Mouse (Mus musculus): ENCODE results near the gene Scnn1a. TPM values are rescaled to one million over a fixed set of nuclear protein-coding genes. Genes with fewer than 3 reads are reported as not detected.

The Scnn1a gene
- polyA plus RNA-seq, 1 experiment = 0.16 TPM

DNA sequence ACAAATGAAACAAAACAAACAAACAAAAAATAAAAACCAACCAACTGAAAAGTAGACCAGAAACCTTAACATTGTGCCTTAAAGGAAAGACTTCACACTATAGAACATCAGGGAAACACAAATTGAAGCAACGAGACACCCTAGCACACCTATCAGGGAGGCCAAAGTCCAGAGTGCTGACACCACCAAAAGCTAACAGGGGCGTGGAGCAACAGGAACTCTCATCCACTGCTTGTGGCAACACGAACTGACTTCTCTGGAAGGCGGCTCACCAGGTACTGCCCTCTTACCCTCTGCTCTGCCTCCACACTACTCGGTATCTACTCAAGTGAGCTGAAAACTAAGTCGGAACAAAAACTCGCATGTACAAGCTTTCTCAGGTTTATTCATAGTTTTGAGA is 28.2 kb upstream of the Scnn1a start:
- peaks cover 3% of the 10 kb centered on the region for H3K27me3 ChIP-seq (ENCODE audit: control insufficient read depth, insufficient read depth, insufficient read length)
- no peak overlapping the region for H3ac ChIP-seq (ENCODE audit: control insufficient read depth, insufficient read length, low read depth)
- H3K36me3 ChIP-seq (ENCODE audit: control insufficient read depth, insufficient read depth) = no peaks in the 10 kb centered on the region
- no peaks in the 10 kb centered on the region for H3K79me2 ChIP-seq (ENCODE audit: control insufficient read depth, insufficient read depth)
- no peak overlapping the region for H3K4me3 ChIP-seq (ENCODE audit: insufficient read depth, poor library complexity, severe bottlenecking)
- H3K79me3 ChIP-seq (ENCODE audit: low read depth) = no peaks in the 10 kb centered on the region
- TF ChIP-seq USF1 (IDR thresholded peaks at IDR 0.05; ENCODE audit: low read depth) (no peak), CTCF (IDR thresholded peaks at IDR 0.05; ENCODE audit: control insufficient read depth, insufficient read depth, insufficient read length) (no peak), CEBPB (IDR thresholded peaks at IDR 0.05; ENCODE audit: low read depth) (no peak), FOSL1 (IDR thresholded peaks at IDR 0.05; ENCODE audit: insufficient read depth, low read length, poor library complexity, severe bottlenecking) (no peak), MAX (IDR thresholded peaks at IDR 0.05) (no peak), MYOD1 (IDR thresholded peaks at IDR 0.05; ENCODE audit: control insufficient read depth, insufficient read length, low read depth) (no peak), MYOG (IDR thresholded peaks at IDR 0.05; ENCODE audit: control insufficient read depth, extremely low read depth, insufficient read length) (no peak)

DNA sequence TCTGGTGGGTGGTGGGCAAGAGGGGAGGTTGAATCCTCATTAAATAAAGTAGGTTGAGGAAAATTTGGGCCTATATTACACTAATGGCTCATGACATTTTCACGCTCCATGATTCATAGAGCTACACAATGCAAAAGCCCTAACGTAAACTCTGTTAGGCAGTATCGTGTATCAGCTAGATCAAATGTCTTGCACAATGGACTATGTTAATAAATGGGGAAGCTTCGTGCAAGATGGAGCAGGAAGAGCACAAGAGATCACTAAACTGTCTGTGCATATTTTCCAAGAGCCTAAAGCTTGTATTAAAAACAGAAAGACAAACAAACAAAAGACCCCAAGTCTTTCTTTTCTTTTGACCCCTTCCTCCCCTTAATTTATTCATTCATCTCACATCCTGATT is 26.4 kb upstream of the Scnn1a start:
- Histone ChIP-seq H3ac (ENCODE audit: control insufficient read depth, insufficient read length, low read depth) (no peak overlapping the region), H3K79me3 (ENCODE audit: low read depth) (no peaks in the 10 kb centered on the region), H3K36me3 (ENCODE audit: control insufficient read depth, insufficient read depth) (no peaks in the 10 kb centered on the region), H3K79me2 (ENCODE audit: control insufficient read depth, insufficient read depth) (no peaks in the 10 kb centered on the region), H3K4me3 (ENCODE audit: insufficient read depth, poor library complexity, severe bottlenecking) (no peak overlapping the region), H3K27me3 (ENCODE audit: control insufficient read depth, insufficient read depth, insufficient read length) (no peaks in the 10 kb centered on the region)
- no peak for TF ChIP-seq MYOD1 (IDR thresholded peaks at IDR 0.05; ENCODE audit: control insufficient read depth, insufficient read length, low read depth)
- no peak for TF ChIP-seq MYOG (IDR thresholded peaks at IDR 0.05; ENCODE audit: control insufficient read depth, extremely low read depth, insufficient read length)

DNA sequence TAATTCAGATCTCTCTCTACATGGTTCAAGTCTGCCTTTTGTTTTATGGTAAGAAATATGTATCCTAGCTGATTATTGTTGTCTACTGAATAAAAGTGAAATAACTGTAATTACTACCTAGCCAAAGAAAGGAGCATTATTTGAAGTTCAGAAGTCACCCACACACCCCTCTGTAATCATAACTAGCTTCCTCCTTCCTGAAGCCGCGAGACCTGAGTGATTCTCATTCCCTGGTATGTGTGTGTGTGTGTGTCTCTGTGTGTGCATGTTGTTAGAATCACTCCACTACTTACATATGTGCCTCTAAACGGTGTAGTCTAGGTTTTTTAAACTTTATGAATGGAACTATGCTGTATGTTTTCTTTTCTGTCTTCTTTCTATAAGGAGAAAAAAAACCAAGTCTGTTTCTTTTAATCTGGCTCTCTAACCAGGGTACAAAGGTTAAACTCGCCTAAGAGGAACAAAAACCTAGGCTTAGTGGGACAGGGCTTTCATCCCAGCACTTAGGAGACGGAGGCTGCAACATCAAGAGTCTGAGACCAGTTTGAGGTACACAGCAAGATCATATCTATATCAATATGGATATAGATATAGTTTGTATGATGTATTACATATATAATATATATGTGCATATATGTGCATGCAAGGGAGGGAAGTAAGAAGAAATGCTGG is 23.2 kb upstream of the Scnn1a start:
- no peak overlapping the region for H3K4me3 ChIP-seq (ENCODE audit: insufficient read depth, poor library complexity, severe bottlenecking)
- H3ac ChIP-seq (ENCODE audit: control insufficient read depth, insufficient read length, low read depth) = no peak overlapping the region
- no peaks in the 10 kb centered on the region for H3K36me3 ChIP-seq (ENCODE audit: control insufficient read depth, insufficient read depth)
- TF ChIP-seq FOSL1 (IDR thresholded peaks at IDR 0.05; ENCODE audit: insufficient read depth, low read length, poor library complexity, severe bottlenecking) = no peak
- TF ChIP-seq MAX (IDR thresholded peaks at IDR 0.05) = no peak
- TF ChIP-seq MYOG (IDR thresholded peaks at IDR 0.05; ENCODE audit: control insufficient read depth, extremely low read depth, insufficient read length) = no peak
- TF ChIP-seq CEBPB (IDR thresholded peaks at IDR 0.05; ENCODE audit: low read depth) = no peak
- TF ChIP-seq MYOD1 (IDR thresholded peaks at IDR 0.05; ENCODE audit: control insufficient read depth, insufficient read length, low read depth) = no peak
- TF ChIP-seq CTCF (IDR thresholded peaks at IDR 0.05; ENCODE audit: control insufficient read depth, insufficient read depth, insufficient read length) = no peak
- no peak for TF ChIP-seq USF1 (IDR thresholded peaks at IDR 0.05; ENCODE audit: low read depth)
- H3K79me3 ChIP-seq (ENCODE audit: low read depth) = no peaks in the 10 kb centered on the region
- H3K27me3 ChIP-seq (ENCODE audit: control insufficient read depth, insufficient read depth, insufficient read length) = no peaks in the 10 kb centered on the region
- no peaks in the 10 kb centered on the region for H3K79me2 ChIP-seq (ENCODE audit: control insufficient read depth, insufficient read depth)

DNA sequence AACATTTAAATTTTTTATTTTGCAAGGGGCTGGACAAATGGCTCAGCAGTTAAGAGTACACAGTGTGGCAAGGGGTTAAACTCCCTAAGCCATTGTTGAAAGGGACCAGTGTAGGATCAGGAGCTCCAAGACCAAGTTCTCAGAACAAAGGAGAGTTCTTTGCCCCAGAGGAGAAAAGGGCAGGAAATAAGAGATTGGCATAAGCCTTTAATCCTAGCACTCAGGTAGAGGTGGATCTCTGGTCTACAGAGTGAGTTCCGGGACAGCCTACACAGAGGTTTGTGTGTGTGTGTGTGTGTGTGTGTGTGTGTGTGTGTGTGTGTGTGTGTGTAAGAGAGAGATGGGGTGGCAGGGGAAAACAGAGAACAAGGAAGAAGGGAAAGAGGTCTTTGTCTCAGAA is 19.5 kb upstream of the Scnn1a start:
- TF ChIP-seq MAX (IDR thresholded peaks at IDR 0.05) (no peak), MYOG (IDR thresholded peaks at IDR 0.05; ENCODE audit: control insufficient read depth, extremely low read depth, insufficient read length) (no peak), CTCF (IDR thresholded peaks at IDR 0.05; ENCODE audit: control insufficient read depth, insufficient read depth, insufficient read length) (no peak), USF1 (IDR thresholded peaks at IDR 0.05; ENCODE audit: low read depth) (no peak), MYOD1 (IDR thresholded peaks at IDR 0.05; ENCODE audit: control insufficient read depth, insufficient read length, low read depth) (no peak), CEBPB (IDR thresholded peaks at IDR 0.05; ENCODE audit: low read depth) (no peak), FOSL1 (IDR thresholded peaks at IDR 0.05; ENCODE audit: insufficient read depth, low read length, poor library complexity, severe bottlenecking) (no peak)
- Histone ChIP-seq H3K27me3 (ENCODE audit: control insufficient read depth, insufficient read depth, insufficient read length) (no peaks in the 10 kb centered on the region), H3K79me2 (ENCODE audit: control insufficient read depth, insufficient read depth) (no peaks in the 10 kb centered on the region), H3K79me3 (ENCODE audit: low read depth) (no peaks in the 10 kb centered on the region), H3K36me3 (ENCODE audit: control insufficient read depth, insufficient read depth) (no peaks in the 10 kb centered on the region), H3K4me3 (ENCODE audit: insufficient read depth, poor library complexity, severe bottlenecking) (no peak overlapping the region), H3ac (ENCODE audit: control insufficient read depth, insufficient read length, low read depth) (no peak overlapping the region)

DNA sequence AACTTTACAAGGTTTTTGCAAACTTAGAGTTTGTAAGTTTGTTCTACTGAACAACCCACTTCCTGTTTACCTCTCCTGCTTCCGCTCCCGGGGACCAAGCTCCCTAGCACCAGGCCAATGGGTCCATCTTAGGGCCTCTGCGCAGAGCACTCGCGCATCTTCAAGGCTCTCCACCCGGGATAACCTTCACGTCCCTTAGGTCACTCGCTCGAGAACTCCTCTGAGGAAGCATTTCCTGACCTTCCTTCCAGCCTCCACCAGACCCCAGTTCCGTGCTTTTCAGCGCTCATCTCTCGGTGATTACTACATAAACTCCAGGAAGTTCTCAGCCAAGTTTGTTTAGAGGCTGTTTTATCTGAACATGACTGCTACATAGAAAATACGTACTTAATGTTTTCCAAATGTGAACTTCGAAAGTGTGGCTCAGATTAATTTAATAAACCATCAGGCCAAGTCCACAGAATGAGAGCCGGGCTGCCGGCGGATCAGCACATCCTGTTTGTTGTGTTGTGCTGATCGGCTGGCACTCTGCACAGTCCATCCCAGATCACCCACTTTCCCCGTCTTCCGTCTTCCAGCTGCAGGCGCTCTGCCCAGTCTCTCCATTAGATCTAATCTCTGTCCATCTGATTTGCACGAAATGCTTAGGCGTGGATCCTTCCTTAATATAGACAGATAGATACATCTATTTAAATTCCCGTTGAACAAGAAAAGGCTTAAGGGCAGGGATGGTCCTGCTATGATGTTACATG is 18.1 kb upstream of the Scnn1a start:
- peaks cover 8% of the 10 kb centered on the region for H3K36me3 ChIP-seq (ENCODE audit: control insufficient read depth, insufficient read depth)
- H3K27me3 ChIP-seq (ENCODE audit: control insufficient read depth, insufficient read depth, insufficient read length) = no peaks in the 10 kb centered on the region
- TF ChIP-seq FOSL1 (IDR thresholded peaks at IDR 0.05; ENCODE audit: insufficient read depth, low read length, poor library complexity, severe bottlenecking) (no peak), CEBPB (IDR thresholded peaks at IDR 0.05; ENCODE audit: low read depth) (no peak), MYOD1 (IDR thresholded peaks at IDR 0.05; ENCODE audit: control insufficient read depth, insufficient read length, low read depth) (no peak), MAX (IDR thresholded peaks at IDR 0.05) (no peak), CTCF (IDR thresholded peaks at IDR 0.05; ENCODE audit: control insufficient read depth, insufficient read depth, insufficient read length) (no peak), MYOG (IDR thresholded peaks at IDR 0.05; ENCODE audit: control insufficient read depth, extremely low read depth, insufficient read length) (no peak), USF1 (IDR thresholded peaks at IDR 0.05; ENCODE audit: low read depth) (no peak)
- H3ac ChIP-seq (ENCODE audit: control insufficient read depth, insufficient read length, low read depth) = no peak overlapping the region
- no peaks in the 10 kb centered on the region for H3K79me2 ChIP-seq (ENCODE audit: control insufficient read depth, insufficient read depth)
- no peak overlapping the region for H3K4me3 ChIP-seq (ENCODE audit: insufficient read depth, poor library complexity, severe bottlenecking)
- no peaks in the 10 kb centered on the region for H3K79me3 ChIP-seq (ENCODE audit: low read depth)

Measured in C2C12 (cell line).